Mouse (Mus musculus): Measurements from ENCODE around the gene Zic1.

DNA sequence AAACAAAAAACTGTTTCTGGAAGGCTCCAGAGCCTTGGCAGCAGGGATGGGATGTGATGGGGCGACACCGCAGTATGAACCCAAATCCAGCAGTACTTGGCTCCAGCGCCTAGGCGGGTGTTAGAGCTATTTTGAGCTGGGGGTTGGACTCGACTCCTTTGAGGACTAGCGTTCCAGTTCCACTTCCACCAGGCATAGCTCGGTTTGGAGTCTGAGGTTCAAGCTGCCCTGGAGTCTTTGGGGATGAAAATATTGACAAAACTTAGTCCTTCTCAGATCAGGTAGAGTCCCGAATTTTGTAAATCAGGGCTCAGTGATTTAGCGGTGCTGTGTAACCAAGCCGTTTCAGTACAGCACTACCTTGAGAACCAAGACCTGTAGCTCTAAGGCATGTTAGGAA is 35.9 kb upstream of the Zic1 start:
- TF ChIP-seq CTCF (IDR thresholded peaks at IDR 0.05), result no peak
- no peak for TF ChIP-seq EP300 (IDR thresholded peaks at IDR 0.05)
